Mouse (Mus musculus): ENCODE measurements around the gene Ulk4. TPM values are rescaled to one million over a fixed set of nuclear protein-coding genes. Genes with fewer than 3 reads are reported as not detected.

The Ulk4 gene
- polyA plus RNA-seq, 1 experiment from 2014 or later = 149 TPM

- ATAC-seq (ENCODE audit: borderline replicate concordance, extremely low read depth, low FRiP score, low TSS enrichment) = no peak
- Histone ChIP-seq H3K9me3 (no peaks in the 10 kb centered on the region), H3K36me3 (no peaks in the 10 kb centered on the region), H3K4me2 (no peak overlapping the region), H3K27ac (no peak overlapping the region), H3K4me1 (peaks cover 20% of the 10 kb centered on the region), H3K4me3 (no peak overlapping the region), H3K27me3 (no peaks in the 10 kb centered on the region), H3K9ac (no peak overlapping the region)
- WGBS = 40% methylated on average over 15 of the region's 15 CpGs
These were observed 282.5 kb downstream of the Ulk4 start for GRCm38 (mm10) chr9:120994223-120995155.

GRCm38 (mm10) chr9:120993004-120993403, 284.0 kb downstream of the Ulk4 start:
- 71% methylated on average over 10 of the region's 10 CpGs for WGBS
- Histone ChIP-seq H3K4me1 (peaks cover 34% of the 10 kb centered on the region), H3K9ac (no peak overlapping the region), H3K27ac (no peak overlapping the region), H3K9me3 (no peaks in the 10 kb centered on the region), H3K4me3 (no peak overlapping the region), H3K27me3 (no peaks in the 10 kb centered on the region), H3K36me3 (no peaks in the 10 kb centered on the region), H3K4me2 (no peak overlapping the region)
- ATAC-seq (ENCODE audit: borderline replicate concordance, extremely low read depth, low FRiP score, low TSS enrichment) = no peak

GRCm38 (mm10) chr9:120991801-120992200, 285.2 kb downstream of the Ulk4 start:
- no peak overlapping the region for H3K9ac ChIP-seq
- H3K9me3 ChIP-seq = no peaks in the 10 kb centered on the region
- H3K4me2 ChIP-seq = no peak overlapping the region
- no peak overlapping the region for H3K27ac ChIP-seq
- H3K36me3 ChIP-seq = no peaks in the 10 kb centered on the region
- H3K27me3 ChIP-seq = no peaks in the 10 kb centered on the region
- ATAC-seq (ENCODE audit: borderline replicate concordance, extremely low read depth, low FRiP score, low TSS enrichment) = no peak
- H3K4me1 ChIP-seq = peaks cover 34% of the 10 kb centered on the region
- 65% methylated on average over 2 of the region's 2 CpGs for WGBS
- no peak overlapping the region for H3K4me3 ChIP-seq

GRCm38 (mm10) chr9:120989806-120990700, 286.9 kb downstream of the Ulk4 start:
- Histone ChIP-seq H3K27me3 (no peaks in the 10 kb centered on the region), H3K27ac (peak overlapping the region; percentile 58), H3K4me2 (no peak overlapping the region), H3K4me3 (no peak overlapping the region), H3K36me3 (no peaks in the 10 kb centered on the region), H3K9ac (no peak overlapping the region), H3K4me1 (peaks cover 33% of the 10 kb centered on the region), H3K9me3 (no peaks in the 10 kb centered on the region)
- ATAC-seq (ENCODE audit: borderline replicate concordance, extremely low read depth, low FRiP score, low TSS enrichment) = no peak; the same call in 1 of the 2 replicates
- WGBS = 54% methylated on average over 15 of the region's 15 CpGs

GRCm38 (mm10) chr9:120988088-120988487, 288.9 kb downstream of the Ulk4 start:
- Histone ChIP-seq H3K36me3 (no peaks in the 10 kb centered on the region), H3K9me3 (no peaks in the 10 kb centered on the region), H3K4me3 (no peak overlapping the region), H3K27me3 (no peaks in the 10 kb centered on the region), H3K27ac (no peak overlapping the region), H3K9ac (no peak overlapping the region), H3K4me2 (no peak overlapping the region), H3K4me1 (peaks cover 29% of the 10 kb centered on the region)
- no peak for ATAC-seq (ENCODE audit: borderline replicate concordance, extremely low read depth, low FRiP score, low TSS enrichment)
- WGBS = 35% methylated on average over 9 of the region's 9 CpGs

GRCm38 (mm10) chr9:120986994-120987393, 290.0 kb downstream of the Ulk4 start:
- WGBS = 40% methylated on average over 4 of the region's 4 CpGs
- Histone ChIP-seq H3K27me3 (no peaks in the 10 kb centered on the region), H3K9me3 (no peaks in the 10 kb centered on the region), H3K4me2 (no peak overlapping the region), H3K4me1 (peaks cover 29% of the 10 kb centered on the region), H3K27ac (no peak overlapping the region), H3K36me3 (no peaks in the 10 kb centered on the region), H3K4me3 (no peak overlapping the region), H3K9ac (no peak overlapping the region)
- no peak for ATAC-seq (ENCODE audit: borderline replicate concordance, extremely low read depth, low FRiP score, low TSS enrichment)

GRCm38 (mm10) chr9:120986255-120986654, 290.7 kb downstream of the Ulk4 start:
- H3K27ac ChIP-seq = no peak overlapping the region
- H3K36me3 ChIP-seq = no peaks in the 10 kb centered on the region
- peaks cover 25% of the 10 kb centered on the region for H3K4me1 ChIP-seq
- WGBS = 88% methylated on average over 3 of the region's 3 CpGs
- H3K9ac ChIP-seq = no peak overlapping the region
- H3K27me3 ChIP-seq = no peaks in the 10 kb centered on the region
- H3K4me3 ChIP-seq = no peak overlapping the region
- H3K9me3 ChIP-seq = no peaks in the 10 kb centered on the region
- ATAC-seq (ENCODE audit: borderline replicate concordance, extremely low read depth, low FRiP score, low TSS enrichment) = no peak
- H3K4me2 ChIP-seq = no peak overlapping the region

GRCm38 (mm10) chr9:120985524-120985923, 291.5 kb downstream of the Ulk4 start:
- WGBS = 91% methylated on average over 5 of the region's 5 CpGs
- no peaks in the 10 kb centered on the region for H3K27me3 ChIP-seq
- H3K9me3 ChIP-seq = no peaks in the 10 kb centered on the region
- no peak overlapping the region for H3K4me3 ChIP-seq
- H3K4me2 ChIP-seq = no peak overlapping the region
- H3K27ac ChIP-seq = no peak overlapping the region
- H3K9ac ChIP-seq = no peak overlapping the region
- no peaks in the 10 kb centered on the region for H3K36me3 ChIP-seq
- H3K4me1 ChIP-seq = peaks cover 22% of the 10 kb centered on the region
- ATAC-seq (ENCODE audit: borderline replicate concordance, extremely low read depth, low FRiP score, low TSS enrichment) = no peak

- WGBS = 86% methylated on average over 5 of the region's 5 CpGs
- Histone ChIP-seq H3K4me1 (peaks cover 18% of the 10 kb centered on the region), H3K9me3 (no peaks in the 10 kb centered on the region), H3K4me3 (no peak overlapping the region), H3K27ac (no peak overlapping the region), H3K27me3 (no peaks in the 10 kb centered on the region), H3K36me3 (no peaks in the 10 kb centered on the region), H3K9ac (no peak overlapping the region), H3K4me2 (no peak overlapping the region)
- no peak for ATAC-seq (ENCODE audit: borderline replicate concordance, extremely low read depth, low FRiP score, low TSS enrichment)
These were observed 292.0 kb downstream of the Ulk4 start for GRCm38 (mm10) chr9:120985009-120985408.

- Histone ChIP-seq H3K36me3 (no peaks in the 10 kb centered on the region), H3K4me3 (no peak overlapping the region), H3K27ac (no peak overlapping the region), H3K4me2 (no peak overlapping the region), H3K27me3 (no peaks in the 10 kb centered on the region), H3K9me3 (no peaks in the 10 kb centered on the region), H3K4me1 (peaks cover 14% of the 10 kb centered on the region), H3K9ac (no peak overlapping the region)
- ATAC-seq (ENCODE audit: borderline replicate concordance, extremely low read depth, low FRiP score, low TSS enrichment) = no peak
- 75% methylated on average over 5 of the region's 5 CpGs for WGBS
These were observed 292.5 kb downstream of the Ulk4 start for GRCm38 (mm10) chr9:120984509-120984908.

GRCm38 (mm10) chr9:120983849-120984248, 293.1 kb downstream of the Ulk4 start:
- no peak for ATAC-seq (ENCODE audit: borderline replicate concordance, extremely low read depth, low FRiP score, low TSS enrichment)
- WGBS = 86% methylated on average over 8 of the region's 8 CpGs
- Histone ChIP-seq H3K4me1 (peaks cover 9% of the 10 kb centered on the region), H3K27ac (no peak overlapping the region), H3K9ac (no peak overlapping the region), H3K4me3 (no peak overlapping the region), H3K36me3 (no peaks in the 10 kb centered on the region), H3K27me3 (no peaks in the 10 kb centered on the region), H3K4me2 (no peak overlapping the region), H3K9me3 (no peaks in the 10 kb centered on the region)

GRCm38 (mm10) chr9:120981777-120982176, 295.2 kb downstream of the Ulk4 start:
- Histone ChIP-seq H3K36me3 (no peaks in the 10 kb centered on the region), H3K27me3 (no peaks in the 10 kb centered on the region), H3K4me3 (no peak overlapping the region), H3K27ac (no peak overlapping the region), H3K9me3 (no peaks in the 10 kb centered on the region), H3K9ac (no peak overlapping the region), H3K4me2 (no peak overlapping the region), H3K4me1 (no peaks in the 10 kb centered on the region)
- no peak for ATAC-seq (ENCODE audit: borderline replicate concordance, extremely low read depth, low FRiP score, low TSS enrichment)
- 64% methylated on average over 7 of the region's 7 CpGs for WGBS
